Mouse (Mus musculus): ENCODE measurements around the gene Hsd17b14. TPM values are rescaled to one million over a fixed set of nuclear protein-coding genes. Genes with fewer than 3 reads are reported as not detected.
"Not testable (repeated sequence)": the region's sequence is repeated elsewhere in the genome, so short reads cannot be mapped to it uniquely, and the experiment has no call there.

Hsd17b14 gene
- polyA plus RNA-seq (2012; ENCODE audit: insufficient read depth, low replicate concordance) = 4.9 and 6.8 TPM in 2 replicates

- no peak for TF ChIP-seq GATA1 (IDR thresholded peaks at IDR 0.05; ENCODE audit: borderline replicate concordance, low read length)
- no peak for TF ChIP-seq FLI1 (IDR thresholded peaks at IDR 0.05; ENCODE audit: low read length)
- Histone ChIP-seq H3K27me3 (replicated peaks) (peaks cover 39% of the 10 kb centered on the region), H3K9me3 (no peaks in the 10 kb centered on the region), H3K4me1 (peaks cover 32% of the 10 kb centered on the region), H3K4me3 (replicated peaks) (no peak within 1 kb of the TSS), H3K36me3 (replicated peaks; ENCODE audit: low read length) (no peaks in the 10 kb centered on the region)
Measured at GRCm38 (mm10) chr7:45554744-45555143, at the start of gene Hsd17b14. TSS of gene Hsd17b14 (plus strand) at chr7:45554893.

GRCm38 (mm10) chr7:45507583-45507982 lies 47.1 kb upstream of the Hsd17b14 start:
- Histone ChIP-seq H3K4me3 (replicated peaks) (peak overlapping the region; percentile 30), H3K36me3 (replicated peaks; ENCODE audit: low read length) (peaks cover 57% of the 10 kb centered on the region), H3K27me3 (replicated peaks) (no peaks in the 10 kb centered on the region), H3K9me3 (no peaks in the 10 kb centered on the region), H3K4me1 (peaks cover 62% of the 10 kb centered on the region)
- TF ChIP-seq GATA1 (IDR thresholded peaks at IDR 0.05; ENCODE audit: borderline replicate concordance, low read length) = no peak
- no peak for TF ChIP-seq FLI1 (IDR thresholded peaks at IDR 0.05; ENCODE audit: low read length)

GRCm38 (mm10) chr7:45508561-45508960 lies 46.1 kb upstream of the Hsd17b14 start:
- H3K9me3 ChIP-seq = no peaks in the 10 kb centered on the region
- no peaks in the 10 kb centered on the region for H3K27me3 ChIP-seq (replicated peaks)
- H3K4me1 ChIP-seq = peaks cover 57% of the 10 kb centered on the region

GRCm38 (mm10) chr7:45509181-45509882 lies 45.4 kb upstream of the Hsd17b14 start:
- H3K4me3 ChIP-seq (replicated peaks) = peak overlapping the region; percentile 97
- peaks cover 52% of the 10 kb centered on the region for H3K4me1 ChIP-seq
- H3K9me3 ChIP-seq = no peaks in the 10 kb centered on the region
- no peak for TF ChIP-seq FLI1 (IDR thresholded peaks at IDR 0.05; ENCODE audit: low read length)
- no peak for TF ChIP-seq GATA1 (IDR thresholded peaks at IDR 0.05; ENCODE audit: borderline replicate concordance, low read length)
- no peaks in the 10 kb centered on the region for H3K27me3 ChIP-seq (replicated peaks)
- peaks cover 39% of the 10 kb centered on the region for H3K36me3 ChIP-seq (replicated peaks; ENCODE audit: low read length)

More at GRCm38 (mm10) chr7:45508561-45508960, 46.1 kb upstream of the Hsd17b14 start:
- TF ChIP-seq GATA1 (IDR thresholded peaks at IDR 0.05; ENCODE audit: borderline replicate concordance, low read length) (no peak), FLI1 (IDR thresholded peaks at IDR 0.05; ENCODE audit: low read length) (no peak)
- H3K4me3 ChIP-seq (replicated peaks) = peak overlapping the region; percentile 97
- peaks cover 47% of the 10 kb centered on the region for H3K36me3 ChIP-seq (replicated peaks; ENCODE audit: low read length)

GRCm38 (mm10) chr7:45509912-45510787 lies 44.5 kb upstream of the Hsd17b14 start, which contains the start of gene Nucb1:
TSS of gene Nucb1 (minus strand) at chr7:45510406.
- peak within 1 kb of the TSS; percentile 97 for H3K4me3 ChIP-seq (replicated peaks)
- no peak for TF ChIP-seq GATA1 (IDR thresholded peaks at IDR 0.05; ENCODE audit: borderline replicate concordance, low read length)
- peak; percentile 24; the same call in 1 of the 2 replicates for TF ChIP-seq FLI1 (IDR thresholded peaks at IDR 0.05; ENCODE audit: low read length)
- H3K36me3 ChIP-seq (replicated peaks; ENCODE audit: low read length) = peaks cover 31% of the 10 kb centered on the region
- no peaks in the 10 kb centered on the region for H3K9me3 ChIP-seq
- peaks cover 44% of the 10 kb centered on the region for H3K4me1 ChIP-seq
- H3K27me3 ChIP-seq (replicated peaks) = no peaks in the 10 kb centered on the region

- Histone ChIP-seq H3K4me3 (replicated peaks) (no peak overlapping the region), H3K27me3 (replicated peaks) (no peaks in the 10 kb centered on the region), H3K36me3 (replicated peaks; ENCODE audit: low read length) (no peaks in the 10 kb centered on the region), H3K4me1 (peaks cover 21% of the 10 kb centered on the region), H3K9me3 (no peaks in the 10 kb centered on the region)
- TF ChIP-seq FLI1 (IDR thresholded peaks at IDR 0.05; ENCODE audit: low read length) (no peak), GATA1 (IDR thresholded peaks at IDR 0.05; ENCODE audit: borderline replicate concordance, low read length) (no peak)
Measured at GRCm38 (mm10) chr7:45514411-45514810, 40.3 kb upstream of the Hsd17b14 start.

GRCm38 (mm10) chr7:45515436-45515835 lies 39.3 kb upstream of the Hsd17b14 start:
- H3K4me1 ChIP-seq = peaks cover 23% of the 10 kb centered on the region

GRCm38 (mm10) chr7:45516846-45517245 lies 37.8 kb upstream of the Hsd17b14 start:
- H3K36me3 ChIP-seq (replicated peaks; ENCODE audit: low read length); H3K27me3 ChIP-seq (replicated peaks); H3K9me3 ChIP-seq; H3K4me3 ChIP-seq (replicated peaks): not testable (repeated sequence)
- H3K4me1 ChIP-seq = peaks cover 35% of the 10 kb centered on the region

More at GRCm38 (mm10) chr7:45515436-45515835, 39.3 kb upstream of the Hsd17b14 start:
- no peaks in the 10 kb centered on the region for H3K9me3 ChIP-seq
- H3K27me3 ChIP-seq (replicated peaks) = no peaks in the 10 kb centered on the region
- no peaks in the 10 kb centered on the region for H3K36me3 ChIP-seq (replicated peaks; ENCODE audit: low read length)
- TF ChIP-seq FLI1 (IDR thresholded peaks at IDR 0.05; ENCODE audit: low read length) (no peak), GATA1 (IDR thresholded peaks at IDR 0.05; ENCODE audit: borderline replicate concordance, low read length) (no peak)
- H3K4me3 ChIP-seq (replicated peaks) = no peak overlapping the region

- Histone ChIP-seq H3K27me3 (replicated peaks) (no peaks in the 10 kb centered on the region), H3K4me3 (replicated peaks) (peak overlapping the region; percentile 59), H3K4me1 (peaks cover 53% of the 10 kb centered on the region), H3K36me3 (replicated peaks; ENCODE audit: low read length) (peaks cover 18% of the 10 kb centered on the region), H3K9me3 (no peaks in the 10 kb centered on the region)
- no peak for TF ChIP-seq GATA1 (IDR thresholded peaks at IDR 0.05; ENCODE audit: borderline replicate concordance, low read length)
- TF ChIP-seq FLI1 (IDR thresholded peaks at IDR 0.05; ENCODE audit: low read length) = no peak
Measured at GRCm38 (mm10) chr7:45518618-45519017, 36.1 kb upstream of the Hsd17b14 start.
